Mouse (Mus musculus) spleen, postnatal 14 days (tissue): ENCODE results near the gene Cdk20.
A peak's percentile ranks its signal among the peaks of the same experiment; 100 is the strongest.

Experiments
- DNase-seq, 2 experiments: peaks; one replicate each; pipeline ENCODE4 v3.0.0; 2021 to 2022; ENCODE audit warnings: low spot score in 2 of 2

Gene Cdk20

DNA sequence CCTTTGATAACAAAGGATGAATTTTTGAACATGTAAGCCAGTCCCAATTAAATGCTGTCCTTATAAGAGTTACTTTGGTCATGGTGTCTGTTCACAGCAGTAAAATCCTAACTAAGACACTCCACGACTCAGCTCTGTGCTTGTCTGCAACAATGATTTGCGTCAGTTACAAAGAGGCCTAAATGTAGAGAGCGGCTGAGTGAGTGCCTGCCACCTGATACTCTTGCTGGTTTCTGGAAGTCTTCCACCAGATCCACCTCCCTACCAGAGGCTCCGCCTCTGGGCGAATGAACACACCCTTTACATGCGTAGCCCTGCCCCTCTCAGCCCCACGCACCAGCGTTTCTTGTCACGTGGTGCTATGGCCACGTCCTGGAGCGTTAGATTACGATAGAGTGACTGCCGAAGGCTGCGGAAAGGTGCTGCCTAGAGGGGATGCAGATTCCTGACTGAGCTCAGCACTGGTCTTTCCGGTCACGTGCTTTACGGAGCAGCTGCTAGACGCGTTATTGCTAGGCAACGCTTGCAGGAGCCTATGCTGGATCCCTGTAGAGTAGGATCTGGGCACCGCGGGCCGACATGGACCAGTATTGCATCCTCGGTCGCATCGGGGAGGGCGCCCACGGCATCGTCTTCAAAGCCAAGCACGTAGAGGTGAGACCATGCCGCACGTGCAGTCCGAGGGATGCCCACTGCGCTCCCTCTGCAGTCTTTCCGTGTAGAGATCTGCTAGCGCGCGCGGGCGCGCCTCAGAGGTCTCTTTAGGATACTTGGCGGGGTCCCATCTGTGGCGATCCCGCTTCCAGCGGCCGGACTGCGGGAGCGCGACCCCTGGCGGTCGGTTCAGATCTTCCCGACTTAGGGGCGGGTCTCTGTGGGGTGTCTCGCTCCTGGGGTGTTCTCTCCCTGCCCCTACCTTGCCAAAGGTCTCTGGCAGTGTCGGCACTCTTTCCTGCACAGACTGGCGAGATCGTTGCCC lies at the start of gene Cdk20:
Gene Cdk20 (plus strand): TSS at position 298 of the 979 bp plus-strand sequence.
- peak; percentile 58 to 66 for DNase-seq

DNA sequence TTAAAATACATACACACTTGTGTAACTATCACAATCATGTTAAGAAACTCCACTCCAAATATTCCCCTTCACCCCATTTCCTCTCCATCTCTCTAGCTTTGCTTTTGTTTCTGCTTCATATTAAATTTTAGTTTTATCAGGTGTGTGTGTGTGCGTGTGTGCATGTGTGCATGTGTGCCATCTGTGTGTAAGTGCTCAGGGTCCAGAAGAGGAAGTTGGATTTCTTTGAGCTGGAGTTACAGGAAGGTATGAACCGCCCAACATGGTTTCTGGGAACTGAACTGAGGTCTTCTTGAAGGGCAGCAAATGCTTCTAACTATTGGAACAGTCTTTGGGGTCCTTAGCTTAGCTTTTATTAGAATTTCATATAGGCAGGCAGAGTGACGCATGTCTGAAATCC lies 47.2 kb upstream of the Cdk20 start:
- no peak for DNase-seq

DNA sequence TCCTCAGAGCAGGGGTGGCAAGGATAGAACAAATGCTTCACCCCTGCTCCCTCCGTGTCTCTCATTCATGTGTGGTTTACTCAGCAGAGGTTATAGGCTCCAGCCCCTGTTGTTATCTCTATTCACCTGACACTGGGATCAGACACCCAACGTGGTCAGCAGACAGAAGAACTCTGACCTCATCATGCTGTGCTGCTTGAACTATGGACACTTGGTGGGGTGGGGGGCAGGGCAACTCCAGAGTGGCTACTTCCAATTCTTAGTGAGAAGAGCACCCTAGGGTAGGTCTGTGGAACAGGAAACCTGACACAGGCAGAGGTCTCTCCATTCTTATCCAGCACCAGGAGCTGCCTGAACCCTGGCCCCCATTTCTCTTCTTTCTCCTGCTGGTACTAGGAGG lies 46.1 kb upstream of the Cdk20 start:
- DNase-seq = no peak

DNA sequence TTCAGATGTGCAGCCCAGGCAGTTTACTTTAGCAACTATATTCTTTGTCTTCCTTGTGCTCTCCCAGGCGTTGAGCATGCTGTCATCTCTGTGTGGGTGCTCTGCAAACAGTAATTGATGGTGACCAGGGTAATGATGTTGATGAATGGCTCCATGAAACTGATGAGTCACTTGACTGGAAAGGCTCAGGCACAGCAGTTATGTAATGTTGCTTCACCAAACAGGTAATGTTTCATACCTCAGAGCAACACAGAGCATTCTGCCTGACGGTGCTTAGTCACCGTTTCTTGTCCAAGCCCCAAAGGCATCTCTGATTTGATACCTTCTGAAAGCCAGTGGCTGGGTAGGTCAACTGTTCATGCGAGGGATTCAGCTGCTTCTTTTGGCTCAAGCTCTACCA lies 43.7 kb upstream of the Cdk20 start:
- no peak for DNase-seq

DNA sequence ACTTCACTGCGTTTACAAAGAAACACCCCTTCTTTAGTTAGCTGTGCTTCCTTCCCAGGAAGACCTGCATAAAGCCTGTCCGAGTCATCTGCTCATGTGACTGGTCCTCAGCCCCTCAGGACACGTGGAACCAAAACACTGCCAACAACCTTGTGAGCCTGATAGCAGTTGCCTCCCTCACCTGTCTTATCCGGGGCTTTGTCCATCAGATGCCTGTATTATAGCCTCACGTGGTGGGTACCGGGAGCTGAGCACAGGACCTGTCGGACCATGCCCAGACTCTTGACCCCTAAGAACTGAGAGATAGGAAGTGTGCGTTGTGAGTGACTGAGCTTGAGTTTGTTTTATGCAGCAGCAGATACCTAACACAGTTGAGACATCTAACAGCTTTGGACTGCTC lies 35.1 kb upstream of the Cdk20 start:
- no peak for DNase-seq

DNA sequence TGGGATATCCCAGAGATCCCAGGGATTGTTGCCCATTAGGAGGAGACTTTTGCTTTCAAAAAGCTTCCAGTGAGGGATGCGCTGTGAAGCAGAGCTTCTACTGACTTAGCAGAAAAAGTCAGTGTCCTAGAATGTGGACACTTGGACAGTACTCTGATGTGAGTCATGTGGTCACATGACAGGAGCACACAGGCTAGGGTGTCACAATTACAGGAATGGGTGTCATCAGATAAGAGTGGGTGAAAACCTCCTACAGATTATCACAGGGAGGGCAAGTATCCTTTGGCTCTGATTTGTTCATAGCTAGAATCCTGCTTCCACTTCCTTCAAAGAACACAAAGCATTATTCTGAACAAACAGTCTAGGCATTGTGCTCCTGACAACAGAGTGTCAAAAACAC lies 34.0 kb upstream of the Cdk20 start:
- DNase-seq = no peak

DNA sequence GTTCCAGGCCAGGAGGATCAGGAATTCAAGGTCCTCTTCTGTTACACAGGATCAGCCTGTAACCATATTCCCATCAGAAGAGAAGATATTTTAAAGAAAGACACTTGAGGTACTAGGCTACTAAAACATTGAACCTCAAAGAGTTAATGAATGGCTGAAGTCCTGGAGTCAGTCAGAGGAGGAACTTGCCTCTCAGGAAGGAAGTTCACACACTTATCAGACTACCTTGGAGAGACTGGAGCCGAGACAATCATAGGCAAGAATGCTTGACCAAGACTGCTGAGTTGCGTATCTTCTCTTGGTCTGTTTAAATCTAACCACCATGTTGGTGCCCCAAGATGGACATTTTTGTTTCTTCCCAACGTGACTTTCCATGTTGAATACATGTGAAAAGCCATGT lies 32.2 kb upstream of the Cdk20 start:
- no peak for DNase-seq

- no peak for DNase-seq
Observed at GRCm38 (mm10) chr13:64400801-64401361, 31.2 kb upstream of the Cdk20 start.

DNA sequence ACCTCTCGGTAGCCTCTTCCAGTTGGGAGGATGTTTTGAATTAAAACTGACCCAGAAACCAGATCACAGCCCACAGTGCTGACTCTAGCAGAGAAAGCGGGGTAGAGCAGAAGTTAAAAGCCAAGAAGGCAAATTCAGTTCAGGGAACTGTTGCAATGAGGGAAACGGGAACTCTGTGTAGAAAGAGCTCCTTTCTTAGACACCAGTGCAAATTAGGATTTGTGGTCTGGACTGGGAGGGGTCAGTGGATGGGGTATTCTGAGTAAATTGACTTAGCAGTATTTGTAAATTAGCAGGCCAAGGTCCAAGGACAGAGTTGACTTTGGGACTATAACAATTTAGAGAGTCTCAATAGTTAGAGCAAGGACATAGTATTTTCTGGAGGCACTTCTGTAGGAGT lies 30.1 kb upstream of the Cdk20 start:
- no peak for DNase-seq

- DNase-seq = no peak
Observed at GRCm38 (mm10) chr13:64402504-64402949, 29.6 kb upstream of the Cdk20 start.

DNA sequence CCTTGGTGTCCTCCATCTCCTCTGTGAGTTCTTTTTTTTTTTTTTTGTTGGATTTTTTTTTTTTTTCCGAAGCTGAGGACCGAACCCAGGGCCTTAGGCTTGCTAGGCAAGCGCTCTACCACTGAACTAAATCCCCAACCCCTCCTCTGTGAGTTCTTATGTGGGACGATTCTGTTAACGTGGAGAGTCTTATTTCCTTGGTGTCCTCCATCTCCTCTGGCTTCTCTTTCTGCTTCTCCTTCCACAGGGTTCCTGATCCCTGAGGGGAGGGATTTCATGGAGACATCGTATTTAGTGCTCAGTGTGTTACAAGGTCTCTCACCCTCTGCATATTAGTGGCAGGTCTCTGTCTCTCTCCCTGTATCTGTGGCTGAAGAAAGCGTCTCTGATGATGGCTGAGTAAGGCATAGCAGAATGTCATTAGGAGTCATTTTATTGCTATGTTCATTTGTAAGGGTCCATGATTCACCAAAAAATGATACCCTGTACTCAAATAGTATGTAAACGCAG lies 29.1 kb upstream of the Cdk20 start:
- DNase-seq = no peak

DNA sequence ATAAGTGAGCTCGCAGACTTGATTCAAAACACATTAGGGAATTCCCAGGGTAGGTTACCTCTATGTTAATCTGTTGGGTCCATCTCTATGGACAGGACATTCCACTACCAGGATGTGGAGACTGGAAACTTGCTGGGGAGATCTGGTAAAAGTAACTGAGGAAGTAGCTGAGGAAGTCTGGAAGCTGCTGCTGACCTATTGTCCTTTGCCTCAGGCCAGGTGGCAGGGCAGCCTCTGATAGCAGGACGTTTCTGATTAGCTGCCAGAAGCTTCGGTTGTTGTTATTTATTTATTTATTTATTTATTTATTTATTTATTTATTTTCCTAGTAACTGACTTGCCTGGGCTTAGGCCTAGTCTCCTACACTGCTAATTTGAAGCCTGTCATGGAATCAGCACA lies 28.6 kb upstream of the Cdk20 start:
- DNase-seq = no peak

DNA sequence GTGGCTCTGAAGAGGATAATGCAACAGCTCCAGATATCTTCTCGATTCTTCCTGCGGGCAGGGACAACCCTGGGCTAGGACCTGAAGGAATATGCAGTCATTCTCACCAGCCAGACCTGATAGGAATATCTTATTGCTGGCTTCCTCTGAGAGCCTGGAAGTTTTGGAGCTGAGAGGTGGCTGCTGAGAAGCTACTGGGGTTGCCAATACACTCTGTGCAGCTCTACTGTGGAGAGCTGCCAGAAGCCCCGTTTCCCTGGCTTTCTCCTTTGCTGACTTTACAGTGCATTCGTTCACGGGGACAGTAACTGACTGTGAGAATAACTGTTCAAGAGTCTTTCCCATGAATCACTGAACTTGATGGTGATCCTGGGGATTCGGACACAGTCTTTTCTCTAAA lies 26.6 kb upstream of the Cdk20 start:
- no peak for DNase-seq

DNA sequence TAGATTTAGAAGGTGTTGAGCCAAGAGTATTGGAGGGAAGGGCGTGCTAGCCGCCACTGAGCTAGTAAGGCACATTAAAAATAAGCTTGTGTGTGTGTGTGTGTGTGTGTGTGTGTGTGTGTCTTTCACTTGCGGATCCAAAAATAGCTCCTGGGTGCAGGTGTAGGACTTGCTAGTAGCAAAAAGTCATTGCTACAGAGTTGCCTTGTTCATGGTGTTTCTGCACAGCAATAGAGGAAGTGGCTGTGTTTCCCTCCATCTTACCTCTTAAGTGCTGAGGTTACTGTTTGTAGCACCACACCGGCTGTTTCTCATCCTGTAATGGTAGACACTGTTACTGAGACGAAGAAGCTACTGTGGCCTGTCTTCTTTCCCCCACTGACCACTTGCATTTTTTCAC lies 24.1 kb upstream of the Cdk20 start:
- no peak for DNase-seq

DNA sequence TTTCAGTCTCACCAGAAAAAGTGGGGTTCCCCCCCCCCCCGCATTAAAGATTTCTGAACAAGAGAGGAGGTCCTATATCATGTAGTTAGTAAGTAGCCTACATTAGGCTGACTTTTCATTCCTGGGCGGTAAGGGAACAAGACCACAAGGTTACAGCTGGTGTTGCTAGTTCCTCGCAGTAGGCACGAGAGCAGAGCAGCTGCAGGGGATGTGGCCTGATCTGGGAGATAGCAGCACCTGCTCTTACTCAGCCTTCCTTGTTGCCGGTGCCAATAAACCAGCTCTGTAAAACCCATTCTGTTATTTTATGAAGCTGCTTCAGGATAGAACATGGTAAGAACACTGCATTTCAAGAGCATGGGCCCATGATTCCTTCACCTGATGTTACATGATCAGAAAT lies 21.5 kb upstream of the Cdk20 start:
- DNase-seq = no peak

DNA sequence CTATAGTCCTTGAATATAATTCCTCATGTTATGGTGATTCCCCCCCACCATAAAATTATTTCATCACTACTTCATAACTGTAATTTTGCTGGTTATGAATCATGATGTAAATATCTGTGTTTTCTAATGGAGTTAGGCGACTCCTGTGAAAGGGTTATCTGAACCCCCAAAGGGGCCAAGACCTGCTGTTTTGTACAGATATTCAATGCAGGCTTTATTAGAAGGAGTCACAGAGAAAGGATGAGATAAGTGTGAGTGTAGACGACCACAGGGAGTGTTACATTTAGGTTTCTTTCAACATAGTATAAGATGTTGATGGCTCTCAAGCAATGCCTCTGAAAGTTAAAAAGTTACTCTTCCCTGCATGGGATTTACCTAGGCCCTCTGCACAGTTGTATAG lies 20.8 kb upstream of the Cdk20 start:
- DNase-seq = no peak

DNA sequence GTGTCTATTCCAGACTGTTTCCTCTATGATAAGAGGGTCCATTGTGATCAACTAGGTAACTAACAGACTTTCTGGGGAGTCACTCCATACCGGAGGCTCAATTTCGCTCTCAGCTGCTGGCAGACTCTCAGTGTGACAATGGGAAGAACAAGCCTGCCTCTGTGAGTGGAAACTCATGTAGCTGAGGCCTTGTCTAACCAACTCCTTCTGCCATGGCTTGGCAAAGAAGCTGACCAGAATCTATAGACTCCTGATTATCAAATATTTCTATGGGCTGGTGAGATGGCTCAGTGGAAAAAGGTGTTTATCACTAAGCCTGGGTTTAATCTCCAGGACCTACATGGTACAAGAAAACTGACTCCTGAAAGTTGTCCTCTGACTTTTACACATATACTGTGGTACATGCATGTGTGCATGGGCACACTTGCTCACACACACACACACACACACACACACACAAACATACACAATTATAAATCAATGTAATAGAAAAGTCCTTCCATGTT lies 19.3 kb upstream of the Cdk20 start:
- DNase-seq = no peak

GRCm38 (mm10) chr13:64415659-64416058 lies 16.5 kb upstream of the Cdk20 start:
- no peak for DNase-seq

- DNase-seq = no peak
Observed at GRCm38 (mm10) chr13:64416955-64417601, 15.0 kb upstream of the Cdk20 start.

DNA sequence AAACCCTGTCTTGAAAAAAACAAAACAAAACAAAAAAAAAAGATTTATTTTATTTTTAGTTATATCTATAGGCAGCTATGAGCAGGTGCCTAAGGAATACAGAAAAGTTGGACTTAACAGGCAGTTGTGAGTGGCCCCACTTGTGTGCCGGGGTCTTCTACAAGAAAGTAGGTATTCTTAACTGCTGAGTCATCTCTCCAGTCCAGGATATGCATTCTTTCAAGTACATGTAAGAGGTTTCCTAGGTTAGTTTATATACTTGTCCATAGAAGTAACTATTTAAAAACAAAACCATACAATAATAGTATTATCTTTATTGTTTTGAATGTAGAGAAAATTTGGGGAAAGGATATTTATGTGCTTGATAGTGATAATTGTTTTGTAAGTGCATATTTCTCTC lies 11.3 kb upstream of the Cdk20 start:
- DNase-seq = no peak

GRCm38 (mm10) chr13:64421386-64421785 lies 10.7 kb upstream of the Cdk20 start:
- DNase-seq = no peak

DNA sequence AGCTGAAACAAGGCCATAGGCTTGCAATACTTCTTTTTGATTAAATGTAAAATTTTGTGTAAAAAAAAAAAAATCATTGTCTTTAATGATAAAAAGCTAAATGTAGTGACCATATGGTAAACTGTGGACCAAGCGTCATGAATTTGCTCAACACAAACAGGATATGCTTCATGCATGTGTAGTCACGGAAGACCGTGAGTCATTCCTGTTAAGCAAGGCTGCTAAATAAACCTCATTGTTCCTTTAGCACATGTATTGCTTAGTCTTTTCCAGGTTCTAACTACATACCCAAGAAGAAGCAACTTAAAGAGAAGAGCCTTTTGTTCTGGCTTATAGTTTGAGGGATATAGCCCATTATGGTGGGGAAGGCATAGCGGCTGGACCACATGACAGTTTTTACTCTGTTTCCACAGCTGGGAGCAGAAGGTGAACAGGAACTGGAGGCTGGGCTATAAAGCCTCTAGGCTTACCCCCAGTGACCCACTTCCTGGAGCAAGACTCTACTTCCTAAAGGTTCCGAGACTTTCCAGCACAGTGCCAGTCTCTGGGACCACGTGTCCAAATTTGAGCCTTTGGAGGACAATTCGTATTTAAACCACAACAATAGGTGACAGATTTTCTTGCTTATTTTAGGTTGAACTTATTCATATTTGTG lies 10.0 kb upstream of the Cdk20 start:
- DNase-seq = no peak
